Mouse (Mus musculus): ENCODE measurements around the gene G3bp1.

GRCm38 (mm10) chr11:55468611-55469047 lies 856 bp upstream of the G3bp1 start:
- TF ChIP-seq CTCF (IDR thresholded peaks at IDR 0.05; ENCODE audit: low read depth) (no peak), EP300 (IDR thresholded peaks at IDR 0.05; ENCODE audit: low read depth) (no peak)

Measured in liver, embryonic 14.5 days (tissue).